Mouse (Mus musculus): ENCODE measurements around the gene Coasy. TPM values are rescaled to one million over a fixed set of nuclear protein-coding genes. Genes with fewer than 3 reads are reported as not detected.

Gene Coasy
- total and polyA plus RNA-seq, 2 experiments, result 84.0 to 182 TPM

- H3K4me1 ChIP-seq (ENCODE audit: control insufficient read depth, insufficient read depth, low read length), result peaks cover 18% of the 10 kb centered on the region
- no peak overlapping the region for H3K9ac ChIP-seq (ENCODE audit: low read depth, low read length)
- H3K27ac ChIP-seq (replicated peaks; ENCODE audit: insufficient read depth, low read depth, low read length), result no peak overlapping the region
- H3K4me3 ChIP-seq (ENCODE audit: insufficient read depth, low read depth, low read length), result no peak overlapping the region
- no peaks in the 10 kb centered on the region for H3K27me3 ChIP-seq (ENCODE audit: control insufficient read depth, insufficient read depth, low read length)
- no peak for DNase-seq (ENCODE audit: extremely low read depth, low read depth, low spot score)
- peaks cover 6% of the 10 kb centered on the region; the same call in 1 of the 2 replicates for H3K79me2 ChIP-seq (ENCODE audit: control insufficient read depth, insufficient read depth, low read length)
- TF ChIP-seq POLR2A (IDR thresholded peaks at IDR 0.05; ENCODE audit: extremely low read depth, insufficient read depth, low read length) (no peak), CTCF (IDR thresholded peaks at IDR 0.05; ENCODE audit: low read depth, low read length) (no peak)
- peaks cover 20% of the 10 kb centered on the region for H3K36me3 ChIP-seq (ENCODE audit: control insufficient read depth, insufficient read depth, low read length)
- WGBS, result 58% methylated on average over 6 of the region's 6 CpGs
These were observed 3.9 kb downstream of the Coasy start for GRCm38 (mm10) chr11:101086323-101086674.

- TF ChIP-seq CTCF (IDR thresholded peaks at IDR 0.05; ENCODE audit: low read depth, low read length) (no peak), POLR2A (IDR thresholded peaks at IDR 0.05; ENCODE audit: extremely low read depth, insufficient read depth, low read length) (peak; percentile 43; the same call in 1 of the 2 replicates)
- H3K27ac ChIP-seq (replicated peaks; ENCODE audit: insufficient read depth, low read depth, low read length), result peak within 1 kb of the TSS; percentile 51
- peak within 1 kb of the TSS; percentile 76 for H3K4me3 ChIP-seq (ENCODE audit: insufficient read depth, low read depth, low read length)
- H3K27me3 ChIP-seq (ENCODE audit: control insufficient read depth, insufficient read depth, low read length), result no peaks in the 10 kb centered on the region
- WGBS, result 2% methylated on average over 52 of the region's 52 CpGs
- peaks cover 15% of the 10 kb centered on the region for H3K4me1 ChIP-seq (ENCODE audit: control insufficient read depth, insufficient read depth, low read length)
- peaks cover 6% of the 10 kb centered on the region; the same call in 1 of the 2 replicates for H3K79me2 ChIP-seq (ENCODE audit: control insufficient read depth, insufficient read depth, low read length)
- peak within 1 kb of the TSS; percentile 80 for H3K9ac ChIP-seq (ENCODE audit: low read depth, low read length)
- DNase-seq (ENCODE audit: extremely low read depth, low read depth, low spot score), result peak; percentile 87
- H3K36me3 ChIP-seq (ENCODE audit: control insufficient read depth, insufficient read depth, low read length), result peaks cover 26% of the 10 kb centered on the region
These were observed 4.7 kb downstream of the Coasy start, which contains the start of gene Mlx for GRCm38 (mm10) chr11:101086756-101087681. TSS of gene Mlx (plus strand) at chr11:101087277.

GRCm38 (mm10) chr11:101087682-101088055 is 5.3 kb downstream of the Coasy start:
- peaks cover 6% of the 10 kb centered on the region; the same call in 1 of the 2 replicates for H3K79me2 ChIP-seq (ENCODE audit: control insufficient read depth, insufficient read depth, low read length)
- WGBS, result 3% methylated on average over 8 of the region's 8 CpGs
- no peaks in the 10 kb centered on the region for H3K27me3 ChIP-seq (ENCODE audit: control insufficient read depth, insufficient read depth, low read length)
- TF ChIP-seq POLR2A (IDR thresholded peaks at IDR 0.05; ENCODE audit: extremely low read depth, insufficient read depth, low read length) (no peak), CTCF (IDR thresholded peaks at IDR 0.05; ENCODE audit: low read depth, low read length) (no peak)
- DNase-seq (ENCODE audit: extremely low read depth, low read depth, low spot score), result peak; percentile 77
- peaks cover 30% of the 10 kb centered on the region for H3K36me3 ChIP-seq (ENCODE audit: control insufficient read depth, insufficient read depth, low read length)
- H3K9ac ChIP-seq (ENCODE audit: low read depth, low read length), result peak overlapping the region; percentile 80
- peak overlapping the region; percentile 76 for H3K4me3 ChIP-seq (ENCODE audit: insufficient read depth, low read depth, low read length)
- peaks cover 15% of the 10 kb centered on the region for H3K4me1 ChIP-seq (ENCODE audit: control insufficient read depth, insufficient read depth, low read length)
- H3K27ac ChIP-seq (replicated peaks; ENCODE audit: insufficient read depth, low read depth, low read length), result peak overlapping the region; percentile 48

GRCm38 (mm10) chr11:101089931-101090330 is 7.6 kb downstream of the Coasy start:
- no peak overlapping the region for H3K4me3 ChIP-seq (ENCODE audit: insufficient read depth, low read depth, low read length)
- H3K79me2 ChIP-seq (ENCODE audit: control insufficient read depth, insufficient read depth, low read length), result no peaks in the 10 kb centered on the region
- WGBS, result 24% methylated on average over 1 of the region's 1 CpGs
- H3K9ac ChIP-seq (ENCODE audit: low read depth, low read length), result no peak overlapping the region
- H3K36me3 ChIP-seq (ENCODE audit: control insufficient read depth, insufficient read depth, low read length), result peaks cover 32% of the 10 kb centered on the region
- H3K27me3 ChIP-seq (ENCODE audit: control insufficient read depth, insufficient read depth, low read length), result no peaks in the 10 kb centered on the region
- peaks cover 10% of the 10 kb centered on the region for H3K4me1 ChIP-seq (ENCODE audit: control insufficient read depth, insufficient read depth, low read length)
- DNase-seq (ENCODE audit: extremely low read depth, low read depth, low spot score), result no peak
- TF ChIP-seq POLR2A (IDR thresholded peaks at IDR 0.05; ENCODE audit: extremely low read depth, insufficient read depth, low read length) (no peak), CTCF (IDR thresholded peaks at IDR 0.05; ENCODE audit: low read depth, low read length) (no peak)
- no peak overlapping the region for H3K27ac ChIP-seq (replicated peaks; ENCODE audit: insufficient read depth, low read depth, low read length)

- Histone ChIP-seq H3K27ac (replicated peaks; ENCODE audit: insufficient read depth, low read depth, low read length) (no peak overlapping the region), H3K4me1 (ENCODE audit: control insufficient read depth, insufficient read depth, low read length) (no peaks in the 10 kb centered on the region), H3K36me3 (ENCODE audit: control insufficient read depth, insufficient read depth, low read length) (peaks cover 48% of the 10 kb centered on the region), H3K27me3 (ENCODE audit: control insufficient read depth, insufficient read depth, low read length) (no peaks in the 10 kb centered on the region), H3K9ac (ENCODE audit: low read depth, low read length) (peak overlapping the region; percentile 36; the same call in 1 of the 2 replicates), H3K4me3 (ENCODE audit: insufficient read depth, low read depth, low read length) (peak overlapping the region; percentile 43; the same call in 1 of the 2 replicates), H3K79me2 (ENCODE audit: control insufficient read depth, insufficient read depth, low read length) (no peaks in the 10 kb centered on the region)
- TF ChIP-seq CTCF (IDR thresholded peaks at IDR 0.05; ENCODE audit: low read depth, low read length), result no peak
- TF ChIP-seq POLR2A (IDR thresholded peaks at IDR 0.05; ENCODE audit: extremely low read depth, insufficient read depth, low read length), result no peak
- DNase-seq (ENCODE audit: extremely low read depth, low read depth, low spot score), result no peak
- WGBS, result 4% methylated on average over 18 of the region's 18 CpGs
These were observed 12.6 kb downstream of the Coasy start for GRCm38 (mm10) chr11:101094930-101095313.
